Mouse (Mus musculus): ENCODE results near the gene Ccdc65. TPM values are rescaled to one million over a fixed set of nuclear protein-coding genes. Genes with fewer than 3 reads are reported as not detected.

The Ccdc65 gene
- polyA plus RNA-seq (2014; fragmentation: Illumina TruSeq; extraction: RNeasy Lipid Tissue Mini Kit (QIAGEN cat#74804); ENCODE audit: low replicate concordance): not detected

DNA sequence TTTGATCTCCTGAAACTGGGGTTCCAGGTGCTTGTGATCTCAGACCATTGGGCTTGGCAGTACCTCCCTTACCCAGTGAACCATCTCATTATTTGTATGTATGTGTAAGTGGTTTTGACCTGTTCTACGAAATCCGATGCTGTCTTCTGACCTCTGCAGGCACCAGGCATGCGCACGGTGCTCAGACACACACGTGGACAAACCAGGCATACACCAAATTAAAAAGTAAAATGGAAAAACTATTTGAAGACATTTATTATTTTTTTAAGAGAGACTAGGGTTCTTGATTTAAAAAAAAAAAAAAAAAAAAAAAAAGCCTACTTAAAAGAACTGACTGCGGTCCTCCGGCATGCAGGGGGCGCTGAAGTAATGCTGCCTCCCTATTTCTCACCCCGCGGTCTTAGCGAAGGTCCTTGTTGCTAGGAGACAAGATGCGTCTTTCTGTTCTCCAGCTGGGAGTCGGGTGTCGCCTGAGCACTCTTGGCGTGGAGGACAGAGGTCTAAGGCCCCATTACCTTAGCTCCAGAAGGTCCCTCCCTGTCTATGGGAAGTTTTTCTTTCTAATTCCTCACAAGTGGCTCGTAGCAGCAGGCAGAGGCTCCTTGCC is at the start of gene Ccdc65:
Ccdc65 (plus strand) TSS at position 442 of the 607 bp plus-strand sequence.

DNA sequence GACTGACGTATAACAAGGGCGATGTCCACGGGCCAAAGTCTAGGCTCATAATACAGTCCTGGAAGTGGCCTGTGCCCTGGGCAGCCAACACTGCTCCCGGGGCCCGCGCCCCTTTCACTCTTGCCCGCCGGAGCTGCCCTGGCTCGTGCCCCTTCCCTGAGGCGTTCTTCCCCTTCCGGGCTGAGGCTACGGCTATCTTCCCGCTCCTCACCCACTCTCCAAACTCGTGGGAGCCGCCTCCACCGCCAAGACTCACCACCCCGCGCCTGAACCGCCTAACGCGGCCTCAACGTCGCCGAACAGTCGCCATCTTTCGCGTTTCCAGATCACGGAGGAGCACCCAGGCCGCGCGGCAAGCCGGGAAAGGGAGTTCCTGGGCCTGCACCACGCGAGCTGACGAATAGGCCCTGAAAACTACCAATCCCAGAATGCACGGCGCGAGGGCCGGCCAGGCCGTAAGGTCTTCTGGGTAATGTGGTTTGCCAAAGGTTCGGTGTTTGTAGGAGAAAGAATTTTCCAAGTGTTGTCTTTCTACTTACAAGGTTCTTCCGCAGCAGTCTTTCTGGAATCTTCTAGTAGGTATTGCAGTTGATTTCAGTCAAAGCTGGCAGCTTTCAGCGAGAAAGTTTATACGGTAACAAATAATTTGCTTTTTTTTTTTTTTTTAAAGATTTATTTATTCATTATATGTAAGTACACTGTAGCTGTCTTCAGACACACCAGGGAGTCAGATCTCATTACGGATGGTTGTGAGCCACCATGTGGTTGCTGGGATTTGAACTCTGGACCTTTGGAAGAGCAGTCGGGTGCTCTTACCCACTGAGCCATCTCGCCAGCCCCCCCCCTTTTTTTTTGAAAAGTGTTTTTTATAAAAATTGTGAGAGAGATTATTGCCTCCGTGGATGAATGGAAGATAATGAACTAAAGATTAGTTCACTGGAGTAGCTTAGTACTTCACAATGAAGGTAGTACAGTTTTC is 45.2 kb upstream of the Ccdc65 start, which contains the start of gene Ddx23:
Ddx23 (minus strand) TSS at position 328 of the 979 bp plus-strand sequence.

DNA sequence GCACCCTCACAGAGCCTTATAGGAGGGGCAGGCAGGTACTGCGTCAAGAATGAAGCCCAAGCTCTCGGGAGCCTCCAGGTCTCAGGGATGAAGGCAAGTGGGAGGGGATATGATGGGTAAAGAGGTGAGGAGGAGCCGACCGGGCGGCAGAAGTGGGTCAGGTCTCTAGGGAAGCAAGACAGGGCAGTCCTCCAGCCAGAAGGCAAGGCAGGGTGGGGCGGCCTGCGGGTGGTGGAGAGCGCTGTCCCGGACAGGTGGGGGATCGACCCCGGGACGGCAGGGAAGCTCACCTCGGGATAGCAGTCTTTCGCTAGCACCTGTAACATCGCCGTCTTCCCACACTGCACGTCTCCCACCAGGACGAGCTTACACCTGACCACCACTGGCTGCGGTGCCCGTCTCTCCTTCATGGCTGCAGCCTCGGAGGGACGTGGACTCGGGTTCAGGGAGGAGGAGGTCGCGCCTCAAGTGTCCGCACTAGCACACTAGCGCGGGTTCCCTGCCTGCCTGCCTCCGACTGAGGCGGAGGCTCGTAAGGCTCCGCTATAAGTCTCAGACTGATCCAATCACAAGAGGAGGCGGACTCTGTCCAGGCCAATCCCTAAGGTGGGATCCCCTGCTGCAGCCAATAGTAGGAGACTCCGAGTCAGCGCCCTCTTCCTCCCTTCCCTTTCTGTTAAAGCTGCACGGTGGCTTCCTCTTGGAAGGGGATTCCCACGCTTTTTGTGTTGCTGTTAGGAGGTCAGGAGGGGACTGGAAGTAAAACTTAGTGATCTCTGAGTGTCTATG is 30.9 kb upstream of the Ccdc65 start, which contains the start of gene Rnd1:
Rnd1 (minus strand) TSS at position 522 of the 789 bp plus-strand sequence.

DNA sequence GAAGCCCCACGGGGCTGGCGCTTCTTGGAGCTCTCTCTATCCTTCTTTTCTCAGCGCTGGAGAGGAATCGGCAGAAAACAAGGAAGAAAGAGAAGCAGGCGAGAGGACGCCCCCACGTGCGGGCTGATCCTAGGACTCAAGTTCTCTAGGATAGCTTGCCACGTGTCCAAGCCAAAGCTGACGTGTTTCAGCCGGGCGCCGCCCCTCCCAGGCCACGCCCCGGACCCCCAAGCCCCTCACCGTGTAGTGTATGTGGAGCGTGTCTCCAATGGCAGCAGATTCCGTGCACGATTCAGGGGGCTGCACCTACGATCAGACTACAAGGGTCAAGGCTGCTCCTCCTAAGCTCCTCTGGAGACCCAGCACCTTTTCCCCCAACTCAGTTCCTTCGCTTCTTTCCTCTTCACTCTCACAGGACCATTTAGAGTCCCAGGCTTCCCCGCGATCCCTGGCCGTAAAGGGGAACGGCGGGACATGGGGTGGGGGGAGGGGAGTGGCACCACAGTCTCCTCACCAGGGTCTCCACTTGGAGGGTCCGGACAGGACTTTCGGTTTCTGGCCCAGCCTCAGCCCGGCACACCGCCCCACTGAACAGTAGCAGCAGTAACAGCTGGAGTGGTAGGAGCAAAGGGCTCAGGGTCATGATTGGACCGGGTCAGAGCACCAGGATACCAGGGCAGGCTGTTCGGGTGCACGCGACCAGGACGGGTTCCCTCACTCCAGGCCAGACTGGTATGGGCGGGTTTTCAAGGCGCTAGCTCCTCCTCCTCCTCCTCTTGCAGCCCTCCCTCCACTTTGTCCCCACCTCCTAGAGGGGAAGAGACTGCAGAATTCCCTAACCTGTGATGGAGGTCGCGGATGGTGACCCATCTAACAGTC is 19.7 kb downstream of the Ccdc65 start, which contains the start of gene Fkbp11:
Fkbp11 (minus strand) TSS at position 756 of the 879 bp plus-strand sequence.

DNA sequence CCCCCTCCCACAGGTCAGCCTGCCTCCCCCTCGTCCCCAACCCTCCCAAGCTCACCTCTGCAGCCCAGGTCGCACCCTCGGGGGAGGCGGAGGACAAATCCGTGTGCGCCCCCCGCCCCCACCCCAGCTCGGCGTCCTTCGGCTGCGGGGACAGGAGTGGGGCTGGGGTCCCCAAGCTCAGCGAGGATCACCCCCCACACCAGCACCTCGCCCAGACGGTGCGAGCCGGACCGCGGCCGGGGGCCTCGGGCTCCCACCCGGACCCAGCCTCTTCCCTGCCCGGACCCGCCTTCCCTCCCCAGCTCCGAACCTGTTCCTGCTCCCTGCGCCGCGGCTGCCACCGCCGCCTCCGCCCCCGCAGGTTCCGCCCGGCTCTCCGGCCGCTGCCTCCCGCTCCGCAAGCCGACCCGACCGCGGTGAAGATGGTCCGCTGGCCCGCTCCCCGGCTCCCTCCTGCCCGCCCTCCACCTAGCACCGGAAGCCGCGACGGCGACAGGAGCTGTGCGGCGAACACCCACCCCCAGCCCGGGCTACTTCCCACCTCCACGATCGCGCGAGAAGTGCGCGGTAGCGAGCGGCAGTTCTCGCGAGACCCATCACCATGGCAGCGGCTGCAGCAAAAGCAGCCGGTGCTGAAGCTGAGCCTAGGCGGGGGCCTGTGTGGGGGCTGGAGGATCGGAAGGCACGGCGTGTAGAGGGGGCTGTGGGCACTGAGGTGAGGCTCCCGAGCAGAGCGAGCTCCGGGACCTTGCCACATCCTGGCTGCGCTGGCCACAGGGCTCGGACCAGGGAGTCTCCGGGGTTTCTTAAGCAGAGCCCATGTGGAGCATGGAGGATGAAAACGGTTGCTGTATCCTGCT is 54.9 kb downstream of the Ccdc65 start, which contains the start of gene Arf3:
Arf3 (minus strand) TSS at position 545 of the 860 bp plus-strand sequence.

Other genes starting within 250 kb of the Ccdc65 start
- gene OR5BS1P, start 238.3 kb upstream of the Ccdc65 start, polyA plus RNA-seq (2014; fragmentation: Illumina TruSeq; extraction: RNeasy Lipid Tissue Mini Kit (QIAGEN cat#74804); ENCODE audit: low replicate concordance): not detected
- gene Lalba, start 225.5 kb upstream of the Ccdc65 start, polyA plus RNA-seq (2014; fragmentation: Illumina TruSeq; extraction: RNeasy Lipid Tissue Mini Kit (QIAGEN cat#74804); ENCODE audit: low replicate concordance): not detected
- not detected for gene Olfr279, start 215.8 kb upstream of the Ccdc65 start, polyA plus RNA-seq (2014; fragmentation: Illumina TruSeq; extraction: RNeasy Lipid Tissue Mini Kit (QIAGEN cat#74804); ENCODE audit: low replicate concordance)
- 28.5 TPM for gene Kansl2, start 173.9 kb upstream of the Ccdc65 start, polyA plus RNA-seq (2014; fragmentation: Illumina TruSeq; extraction: RNeasy Lipid Tissue Mini Kit (QIAGEN cat#74804); ENCODE audit: low replicate concordance)
- 58.6 TPM for gene Ccnt1, start 137.3 kb upstream of the Ccdc65 start, polyA plus RNA-seq (2014; fragmentation: Illumina TruSeq; extraction: RNeasy Lipid Tissue Mini Kit (QIAGEN cat#74804); ENCODE audit: low replicate concordance)
- not detected for gene 4930415O20Rik, start 137.2 kb upstream of the Ccdc65 start, polyA plus RNA-seq (2014; fragmentation: Illumina TruSeq; extraction: RNeasy Lipid Tissue Mini Kit (QIAGEN cat#74804); ENCODE audit: low replicate concordance)
- 3.0 TPM for gene Adcy6, start 98.1 kb upstream of the Ccdc65 start, polyA plus RNA-seq (2014; fragmentation: Illumina TruSeq; extraction: RNeasy Lipid Tissue Mini Kit (QIAGEN cat#74804); ENCODE audit: low replicate concordance)
- 0.22 TPM for gene Cacnb3, start 77.4 kb upstream of the Ccdc65 start, polyA plus RNA-seq (2014; fragmentation: Illumina TruSeq; extraction: RNeasy Lipid Tissue Mini Kit (QIAGEN cat#74804); ENCODE audit: low replicate concordance)
- 1.6 TPM for gene Ddx23, start 45.3 kb upstream of the Ccdc65 start, polyA plus RNA-seq (2014; fragmentation: Illumina TruSeq; extraction: RNeasy Lipid Tissue Mini Kit (QIAGEN cat#74804); ENCODE audit: low replicate concordance)
- not detected for gene Rnd1, start 30.7 kb upstream of the Ccdc65 start, polyA plus RNA-seq (2014; fragmentation: Illumina TruSeq; extraction: RNeasy Lipid Tissue Mini Kit (QIAGEN cat#74804); ENCODE audit: low replicate concordance)
- not detected for gene Fkbp11, start 20.0 kb downstream of the Ccdc65 start, polyA plus RNA-seq (2014; fragmentation: Illumina TruSeq; extraction: RNeasy Lipid Tissue Mini Kit (QIAGEN cat#74804); ENCODE audit: low replicate concordance)
- 17.6 TPM for gene Arf3, start 55.0 kb downstream of the Ccdc65 start, polyA plus RNA-seq (2014; fragmentation: Illumina TruSeq; extraction: RNeasy Lipid Tissue Mini Kit (QIAGEN cat#74804); ENCODE audit: low replicate concordance)
- gene Wnt10b, start 69.9 kb downstream of the Ccdc65 start, polyA plus RNA-seq (2014; fragmentation: Illumina TruSeq; extraction: RNeasy Lipid Tissue Mini Kit (QIAGEN cat#74804); ENCODE audit: low replicate concordance): not detected
- gene Wnt1, start 81.7 kb downstream of the Ccdc65 start, polyA plus RNA-seq (2014; fragmentation: Illumina TruSeq; extraction: RNeasy Lipid Tissue Mini Kit (QIAGEN cat#74804); ENCODE audit: low replicate concordance): not detected
- not detected for gene Ddn, start 101.3 kb downstream of the Ccdc65 start, polyA plus RNA-seq (2014; fragmentation: Illumina TruSeq; extraction: RNeasy Lipid Tissue Mini Kit (QIAGEN cat#74804); ENCODE audit: low replicate concordance)
- gene Prkag1, start 123.3 kb downstream of the Ccdc65 start, polyA plus RNA-seq (2014; fragmentation: Illumina TruSeq; extraction: RNeasy Lipid Tissue Mini Kit (QIAGEN cat#74804); ENCODE audit: low replicate concordance): 25.9 TPM
- gene Kmt2d, start 163.0 kb downstream of the Ccdc65 start, polyA plus RNA-seq (2014; fragmentation: Illumina TruSeq; extraction: RNeasy Lipid Tissue Mini Kit (QIAGEN cat#74804); ENCODE audit: low replicate concordance): 1.7 TPM
- 13.2 TPM for gene Rhebl1, start 186.3 kb downstream of the Ccdc65 start, polyA plus RNA-seq (2014; fragmentation: Illumina TruSeq; extraction: RNeasy Lipid Tissue Mini Kit (QIAGEN cat#74804); ENCODE audit: low replicate concordance)
- not detected for gene Dhh, start 190.3 kb downstream of the Ccdc65 start, polyA plus RNA-seq (2014; fragmentation: Illumina TruSeq; extraction: RNeasy Lipid Tissue Mini Kit (QIAGEN cat#74804); ENCODE audit: low replicate concordance)
- 4.2 TPM for gene Lmbr1l, start 210.0 kb downstream of the Ccdc65 start, polyA plus RNA-seq (2014; fragmentation: Illumina TruSeq; extraction: RNeasy Lipid Tissue Mini Kit (QIAGEN cat#74804); ENCODE audit: low replicate concordance)
- 12.4 TPM for gene Tuba1b, start 226.4 kb downstream of the Ccdc65 start, polyA plus RNA-seq (2014; fragmentation: Illumina TruSeq; extraction: RNeasy Lipid Tissue Mini Kit (QIAGEN cat#74804); ENCODE audit: low replicate concordance)
- gene Gm49450, start 245.3 kb downstream of the Ccdc65 start, polyA plus RNA-seq (2014; fragmentation: Illumina TruSeq; extraction: RNeasy Lipid Tissue Mini Kit (QIAGEN cat#74804); ENCODE audit: low replicate concordance): not detected
- gene Tuba1a, start 245.5 kb downstream of the Ccdc65 start, polyA plus RNA-seq (2014; fragmentation: Illumina TruSeq; extraction: RNeasy Lipid Tissue Mini Kit (QIAGEN cat#74804); ENCODE audit: low replicate concordance): 18.2 TPM